ENCODE assay signal across 20 mouse cellular contexts in genomic region chr3:66310586-66310985, GRCm38 (mm10). TPM values are rescaled to one million over a fixed set of nuclear protein-coding genes. Genes with fewer than 3 reads are reported as not detected.
"Had no signal": no experiment of that assay in that cellular context is flagged by ENCODE, and none has a peak within 500 bp of the region (broad histone marks: within the 10 kb centered on the region; RNA-seq: fewer than 3 reads in every experiment).

No protein-coding gene starts in this region.

- H3K4me2 ChIP-seq: liver, embryonic 12.5 days; midbrain, embryonic 12.5 days; neural tube, embryonic 13.5 days; neural tube, embryonic 15.5 days had no signal

- H3K36me3 ChIP-seq: liver, embryonic 12.5 days; midbrain, embryonic 10.5 days; midbrain, embryonic 12.5 days; neural tube, embryonic 13.5 days; neural tube, embryonic 15.5 days had no signal

- H3K9ac ChIP-seq: liver, embryonic 12.5 days; liver, embryonic 14.5 days; midbrain, embryonic 12.5 days; neural tube, embryonic 13.5 days; neural tube, embryonic 15.5 days had no signal

- ATAC-seq: liver, embryonic 12.5 days; midbrain, embryonic 16.5 days had no signal

- H3K27ac ChIP-seq: liver, embryonic 12.5 days; liver, embryonic 14.5 days; midbrain, embryonic 10.5 days; midbrain, embryonic 12.5 days; neural tube, embryonic 13.5 days; neural tube, embryonic 15.5 days had no signal

- H3K4me1 ChIP-seq: liver, embryonic 12.5 days; midbrain, embryonic 10.5 days; midbrain, embryonic 12.5 days; neural tube, embryonic 13.5 days; neural tube, embryonic 15.5 days had no signal

- DNase-seq: lung, adult 18-20 months; midbrain, embryonic 14.5 days; retina, postnatal 1 day; right cerebral cortex, adult 18-20 months; right cerebral cortex, postnatal 25 days; right cerebral cortex, postnatal 4 days; spleen, adult 18-20 months; thymus, adult 18-20 months; thymus, postnatal 14 days; thymus, postnatal 36 days had no signal

- H3K4me3 ChIP-seq: liver, embryonic 12.5 days; midbrain, embryonic 10.5 days; midbrain, embryonic 12.5 days; myocyte; neural tube, embryonic 13.5 days; neural tube, embryonic 15.5 days had no signal

- H3K27me3 ChIP-seq: liver, embryonic 12.5 days; midbrain, embryonic 12.5 days; neural tube, embryonic 13.5 days; neural tube, embryonic 15.5 days had no signal

- H3K9me3 ChIP-seq: liver, embryonic 12.5 days; midbrain, embryonic 10.5 days; midbrain, embryonic 12.5 days; neural tube, embryonic 13.5 days; neural tube, embryonic 15.5 days had no signal

RNA-seq across cellular contexts. Expression of gene Veph1, which starts 13.9 kb away (rescaled TPM):
- polyA plus RNA-seq: myocyte; small intestine, adult 2 months; thymus, postnatal 0 days had no signal
